ENCODE assay signal across 23 mouse cellular contexts in genomic region chr9:88292836-88293370, GRCm38 (mm10). TPM values are rescaled to one million over a fixed set of nuclear protein-coding genes. Genes with fewer than 3 reads are reported as not detected.
DNase-seq lines count a peak whose midpoint lies in the region; ATAC-seq lines count a peak whose summit lies in the region.
"Had no signal": no experiment of that assay in that cellular context is flagged by ENCODE, and none has a peak within 500 bp of the region (broad histone marks: within the 10 kb centered on the region; RNA-seq: fewer than 3 reads in every experiment).

No protein-coding gene starts in this region.

- no peaks in the 10 kb centered on the region for H3K4me1 ChIP-seq in heart, embryonic 10.5 days
- no peaks in the 10 kb centered on the region for H3K4me1 ChIP-seq in kidney, embryonic 15.5 days
- H3K4me1 ChIP-seq: embryonic facial prominence, embryonic 15.5 days; forebrain, embryonic 15.5 days; intestine, embryonic 15.5 days had no signal

- H3K9me3 ChIP-seq in heart, embryonic 10.5 days = no peaks in the 10 kb centered on the region
- H3K9me3 ChIP-seq in kidney, embryonic 15.5 days (replicated peaks) = no peaks in the 10 kb centered on the region
- H3K9me3 ChIP-seq: embryonic facial prominence, embryonic 15.5 days; forebrain, embryonic 15.5 days; G1E; hindbrain, embryonic 13.5 days; intestine, embryonic 15.5 days had no signal

- no peaks in the 10 kb centered on the region for H3K36me3 ChIP-seq in heart, embryonic 10.5 days
- H3K36me3 ChIP-seq in kidney, embryonic 15.5 days = no peaks in the 10 kb centered on the region
- H3K36me3 ChIP-seq: embryonic facial prominence, embryonic 15.5 days; forebrain, embryonic 15.5 days; G1E; hindbrain, embryonic 13.5 days; intestine, embryonic 15.5 days had no signal

- peak; percentile 90 for ATAC-seq in megakaryocyte progenitor cell, adult 5-6 weeks (replicated peaks; ENCODE audit: poor library complexity)
- ATAC-seq in megakaryocyte-erythroid progenitor cell, adult 5-6 weeks (replicated peaks; ENCODE audit: low FRiP score, low TSS enrichment, poor library complexity, severe bottlenecking) = no peak
- no peak for ATAC-seq in kidney, embryonic 15.5 days (replicated peaks; ENCODE audit: low FRiP score)
- ATAC-seq: activated CD4-positive, CD25-positive, alpha-beta regulatory T cell, adult 4 months; forebrain, embryonic 15.5 days; hindbrain, postnatal 0 days; intestine, embryonic 15.5 days had no signal

- H3K27me3 ChIP-seq in heart, embryonic 10.5 days (ENCODE audit: insufficient read depth, poor library complexity, severe bottlenecking) = no peaks in the 10 kb centered on the region
- no peaks in the 10 kb centered on the region for H3K27me3 ChIP-seq in kidney, embryonic 15.5 days
- H3K27me3 ChIP-seq: embryonic facial prominence, embryonic 15.5 days; forebrain, embryonic 15.5 days; hindbrain, embryonic 13.5 days; intestine, embryonic 15.5 days had no signal

- 85% methylated on average over 2 of the region's 2 CpGs for WGBS in heart, embryonic 10.5 days
- 79% methylated on average over 2 of the region's 2 CpGs for WGBS in kidney, embryonic 15.5 days

- H3K4me2 ChIP-seq in kidney, embryonic 15.5 days = no peak overlapping the region
- H3K4me2 ChIP-seq: embryonic facial prominence, embryonic 15.5 days; forebrain, embryonic 15.5 days; hindbrain, embryonic 13.5 days; intestine, embryonic 15.5 days had no signal

- no peak overlapping the region for H3K27ac ChIP-seq in heart, embryonic 10.5 days
- no peak overlapping the region for H3K27ac ChIP-seq in kidney, embryonic 15.5 days
- H3K27ac ChIP-seq: embryonic facial prominence, embryonic 15.5 days; forebrain, embryonic 15.5 days; hindbrain, embryonic 13.5 days; hindbrain, postnatal 0 days; intestine, embryonic 15.5 days had no signal

- no peak overlapping the region for H3K4me3 ChIP-seq in heart, embryonic 10.5 days
- no peak overlapping the region for H3K4me3 ChIP-seq in kidney, embryonic 15.5 days (replicated peaks)
- H3K4me3 ChIP-seq: embryonic facial prominence, embryonic 15.5 days; erythroblast, embryonic 14.5 days; forebrain, embryonic 15.5 days; hindbrain, embryonic 13.5 days; intestine, embryonic 15.5 days had no signal

- intact Hi-C loops in left cerebral cortex, postnatal 4 days (cut with DNase I) = no loop called here

- DNase-seq in gastrocnemius, adult 18-20 months (ENCODE audit: low spot score) = peak; percentile 7
- DNase-seq in gastrocnemius, postnatal 10 days = no peak
- DNase-seq in fibroblast of lung, adult 2 months (ENCODE audit: low read depth) = peak; percentile 75
- DNase-seq in left cerebral cortex, postnatal 4 days = no peak
- no peak for DNase-seq in heart, embryonic 10.5 days (ENCODE audit: low spot score)
- DNase-seq: adrenal gland, postnatal 25 days; cerebellum, adult 2 months; cerebellum, postnatal 10 days; embryo, embryonic 11 days; gastrocnemius, postnatal 14 days; heart, postnatal 10 days; heart, postnatal 4 days had no signal

- no peak overlapping the region for H3K9ac ChIP-seq in kidney, embryonic 15.5 days
- H3K9ac ChIP-seq: embryonic facial prominence, embryonic 15.5 days; forebrain, embryonic 15.5 days; hindbrain, embryonic 13.5 days; intestine, embryonic 15.5 days had no signal

RNA-seq across cellular contexts. Expression of gene Nt5e, which starts 34.1 kb away (rescaled TPM):
- 1 to 10 TPM; 1.6 to 2.7 TPM for total RNA-seq in gastrocnemius, adult 18-20 months (2021)
- 1 to 10 TPM; 7.2 to 8.4 TPM for total RNA-seq in gastrocnemius, postnatal 10 days (2021)
- 0.22 and 0.64 TPM in 2 replicates for total RNA-seq in megakaryocyte progenitor cell, adult 5-6 weeks (2015)
- 0.84 and 1.1 TPM in 2 replicates for total RNA-seq in megakaryocyte progenitor cell, adult 5-6 weeks (2017)
- 0.83 and 1.5 TPM in 2 replicates for total RNA-seq in megakaryocyte-erythroid progenitor cell, adult 5-6 weeks (2014; fragmentation: Nextera tagmentation)
- 0.47 TPM in 1 of 2 replicates, not detected in the other for total RNA-seq in megakaryocyte-erythroid progenitor cell, adult 5-6 weeks (2017)
- total RNA-seq in left cerebral cortex, postnatal 4 days (2021) = 1 to 10 TPM; 2.9 to 3.4 TPM
- 1.9 and 2.4 TPM in 2 replicates for polyA plus RNA-seq in heart, embryonic 10.5 days (2016; fragmentation: Nextera tagmentation; extraction: Ambion mirVana)
- polyA plus RNA-seq in kidney, embryonic 15.5 days (2015; fragmentation: Nextera tagmentation; extraction: Ambion mirVana) = 2.2 and 3.6 TPM in 2 replicates
- polyA plus RNA-seq: erythroblast, embryonic 14.5 days; G1E had no signal

Comparison
In these comparisons a context has a peak if more than half of its experiments do, and no peak if none do; other contexts are left out.
1. DNase-seq: peak in gastrocnemius, adult 18-20 months (single experiment) and fibroblast of lung, adult 2 months (single experiment); none in gastrocnemius, postnatal 10 days (single experiment), left cerebral cortex, postnatal 4 days (single experiment) and heart, embryonic 10.5 days (single experiment).